Mouse (Mus musculus) ES-E14 (cell line): ENCODE data around the gene Lrrc51.

Experiments used
- CHD2 ChIP-seq: IDR thresholded peaks from 2 replicates; pipeline ENCODE4 v1.6.1; 2014; ENCODE audit warnings: mild to moderate bottlenecking, low read depth, low read length, inconsistent platforms
- HCFC1 ChIP-seq: IDR thresholded peaks from 2 replicates; pipeline ENCODE4 v1.6.1; 2012; ENCODE audit warnings: low read length, inconsistent platforms, borderline replicate concordance; ENCODE audit not compliant: insufficient read depth
- MAFK ChIP-seq: IDR thresholded peaks from 2 replicates; pipeline ENCODE4 v1.6.1; 2014; ENCODE audit warnings: mild to moderate bottlenecking, low read depth, low read length, inconsistent platforms; ENCODE audit not compliant: insufficient read depth
- ZC3H11A ChIP-seq: IDR thresholded peaks from 2 replicates; pipeline ENCODE4 v1.6.1; 2012; ENCODE audit warnings: low read depth, mild to moderate bottlenecking, inconsistent platforms, low read length, borderline replicate concordance
- ZNF384 ChIP-seq: IDR thresholded peaks from 2 replicates; pipeline ENCODE4 v1.6.1; 2012; ENCODE audit warnings: low read depth, low read length, inconsistent platforms

DNA sequence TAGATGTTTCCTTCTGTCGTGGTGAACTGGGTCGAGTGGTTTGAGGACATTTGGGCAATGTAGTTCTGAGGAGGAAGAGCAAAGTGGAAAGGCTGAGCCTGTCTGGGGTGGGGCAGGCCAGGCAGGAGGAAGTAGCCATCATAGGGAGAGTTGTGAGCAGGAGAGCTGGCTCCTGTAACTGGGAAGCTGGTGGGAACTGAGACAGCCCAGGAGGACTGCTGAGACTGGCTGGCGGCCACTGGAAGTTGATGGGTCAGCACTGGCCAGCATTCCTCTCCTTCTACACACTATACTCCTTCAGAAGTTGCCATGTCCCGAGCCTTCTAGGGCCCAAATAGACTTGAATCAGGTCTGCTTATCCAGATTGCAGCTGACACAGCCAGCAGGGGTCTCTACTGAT is 25.3 kb downstream of the Lrrc51 start:
- TF ChIP-seq HCFC1 (no peak), MAFK (no peak), CHD2 (no peak), ZC3H11A (no peak), ZNF384 (no peak)
